Mouse (Mus musculus) heart, embryonic 16.5 days (tissue): Measurements from ENCODE around the gene Bach2. TPM values are rescaled to one million over a fixed set of nuclear protein-coding genes. Genes with fewer than 3 reads are reported as not detected.

Source experiments
- ATAC-seq: fragments of 200-750 bp; cut with Nextera tagmentation; replicated peaks from 2 replicates; pipeline ENCODE4 v1.8.0; 2017; ENCODE audit warnings: moderate number of reproducible peaks; ENCODE audit not compliant: insufficient read depth, low FRiP score; ENCODE audit errors: extremely low read depth
- H3K27ac ChIP-seq: fragments of 300-500 bp; sonication (generic); 2 replicates; pipeline ENCODE4 v1.5.1; 2014; ENCODE audit warnings: mild to moderate bottlenecking, low read length, control low read depth, moderate library complexity
- H3K27me3 ChIP-seq: fragments of 300-500 bp; sonication (generic); 2 replicates; pipeline ENCODE4 v1.6.1; 2014; ENCODE audit warnings: low read length, mixed read lengths; ENCODE audit not compliant: control insufficient read depth, insufficient read depth
- H3K36me3 ChIP-seq: fragments of 300-500 bp; sonication (generic); 2 replicates; pipeline ENCODE4 v1.6.1; 2014; ENCODE audit not compliant: control insufficient read depth, insufficient read depth
- H3K4me1 ChIP-seq: fragments of 300-500 bp; sonication (generic); 2 replicates; pipeline ENCODE4 v1.6.1; 2014; ENCODE audit warnings: low read length, mixed read lengths; ENCODE audit not compliant: control insufficient read depth, insufficient read depth
- H3K4me2 ChIP-seq: fragments of 300-500 bp; sonication (generic); 2 replicates; pipeline ENCODE4 v1.6.1; 2014; ENCODE audit warnings: low read depth, mild to moderate bottlenecking, control low read depth, low read length
- H3K4me3 ChIP-seq: fragments of 300-500 bp; sonication (generic); 2 replicates; pipeline ENCODE4 v1.5.1; 2014; ENCODE audit warnings: mild to moderate bottlenecking, control low read depth, low read length
- H3K9ac ChIP-seq: fragments of 300-500 bp; sonication (generic); 2 replicates; pipeline ENCODE4 v1.6.1; 2014; ENCODE audit warnings: low read length, control low read depth
- H3K9me3 ChIP-seq: fragments of 300-500 bp; sonication (generic); replicated peaks from 2 replicates; pipeline ENCODE4 v1.6.1; 2016; ENCODE audit warnings: low read length; ENCODE audit not compliant: control insufficient read depth
- WGBS: fragments of 180-500 bp; shearing (Covaris S2); extraction: QIAGEN DNeasy Blood & Tissue Kit; methylation state at CpG from one replicate; pipeline ENCODE4 v1.1.7; 2014; 5-methylcytosine and 5-hydroxymethylcytosine counted together
- polyA plus RNA-seq: library from polyadenylated mRNA; unstranded; fragments of >200 nt; fragmentation: Nextera tagmentation; extraction: Ambion mirVana; gene quantifications from 2 replicates; pipeline ENCODE4 v1.2.1, GENCODE M21; 2015

Gene Bach2
- polyA plus RNA-seq, 1 experiment from 2014 or later, result 5.0 TPM

- 29% methylated on average over 6 of the region's 6 CpGs for WGBS
- H3K9me3 ChIP-seq, result no peaks in the 10 kb centered on the region
- no peaks in the 10 kb centered on the region for H3K36me3 ChIP-seq
- no peak overlapping the region for H3K4me3 ChIP-seq
- peak; percentile 51 for ATAC-seq
- peaks cover 39% of the 10 kb centered on the region for H3K4me1 ChIP-seq
- peak overlapping the region; percentile 53 for H3K27ac ChIP-seq
- no peak overlapping the region for H3K4me2 ChIP-seq
- no peaks in the 10 kb centered on the region for H3K27me3 ChIP-seq
- H3K9ac ChIP-seq, result no peak overlapping the region
Measured at GRCm38 (mm10) chr4:32518842-32519578, 280.4 kb downstream of the Bach2 start.

GRCm38 (mm10) chr4:32520628-32521360 is 282.2 kb downstream of the Bach2 start:
- peaks cover 39% of the 10 kb centered on the region for H3K4me1 ChIP-seq
- no peaks in the 10 kb centered on the region for H3K27me3 ChIP-seq
- no peak for ATAC-seq
- peak overlapping the region; percentile 21; the same call in 1 of the 2 replicates for H3K9ac ChIP-seq
- H3K9me3 ChIP-seq, result no peaks in the 10 kb centered on the region
- no peak overlapping the region for H3K4me3 ChIP-seq
- no peak overlapping the region for H3K4me2 ChIP-seq
- no peaks in the 10 kb centered on the region for H3K36me3 ChIP-seq
- 40% methylated on average over 18 of the region's 18 CpGs for WGBS
- H3K27ac ChIP-seq, result peak overlapping the region; percentile 28

- no peak for ATAC-seq
- Histone ChIP-seq H3K4me1 (peaks cover 39% of the 10 kb centered on the region), H3K4me3 (no peak overlapping the region), H3K36me3 (no peaks in the 10 kb centered on the region), H3K27ac (peak overlapping the region; percentile 28), H3K27me3 (no peaks in the 10 kb centered on the region), H3K9me3 (no peaks in the 10 kb centered on the region), H3K9ac (no peak overlapping the region), H3K4me2 (no peak overlapping the region)
- 60% methylated on average over 6 of the region's 6 CpGs for WGBS
Measured at GRCm38 (mm10) chr4:32521361-32521740, 282.7 kb downstream of the Bach2 start.

GRCm38 (mm10) chr4:32522013-32522412 is 283.4 kb downstream of the Bach2 start:
- ATAC-seq, result no peak
- Histone ChIP-seq H3K27ac (peak overlapping the region; percentile 28), H3K4me1 (peaks cover 39% of the 10 kb centered on the region), H3K4me2 (no peak overlapping the region), H3K36me3 (no peaks in the 10 kb centered on the region), H3K4me3 (no peak overlapping the region), H3K9ac (no peak overlapping the region; the same call in 1 of the 2 replicates), H3K27me3 (no peaks in the 10 kb centered on the region), H3K9me3 (no peaks in the 10 kb centered on the region)
- WGBS, result 34% methylated on average over 2 of the region's 2 CpGs

- ATAC-seq, result no peak
- Histone ChIP-seq H3K4me1 (peaks cover 26% of the 10 kb centered on the region), H3K4me3 (no peak overlapping the region), H3K4me2 (no peak overlapping the region), H3K27ac (no peak overlapping the region), H3K27me3 (no peaks in the 10 kb centered on the region), H3K9me3 (no peaks in the 10 kb centered on the region), H3K36me3 (no peaks in the 10 kb centered on the region), H3K9ac (no peak overlapping the region)
- WGBS, result 42% methylated on average over 2 of the region's 2 CpGs
Measured at GRCm38 (mm10) chr4:32524282-32524681, 285.7 kb downstream of the Bach2 start.

GRCm38 (mm10) chr4:32525000-32525399 is 286.4 kb downstream of the Bach2 start:
- Histone ChIP-seq H3K27ac (no peak overlapping the region), H3K36me3 (no peaks in the 10 kb centered on the region), H3K9me3 (no peaks in the 10 kb centered on the region), H3K9ac (no peak overlapping the region), H3K4me1 (peaks cover 21% of the 10 kb centered on the region), H3K27me3 (no peaks in the 10 kb centered on the region), H3K4me3 (no peak overlapping the region), H3K4me2 (no peak overlapping the region)
- ATAC-seq, result no peak
- 64% methylated on average over 5 of the region's 5 CpGs for WGBS

GRCm38 (mm10) chr4:32526228-32526836 is 287.7 kb downstream of the Bach2 start:
- Histone ChIP-seq H3K27me3 (no peaks in the 10 kb centered on the region), H3K9me3 (no peaks in the 10 kb centered on the region), H3K36me3 (no peaks in the 10 kb centered on the region), H3K4me3 (no peak overlapping the region), H3K4me1 (peaks cover 16% of the 10 kb centered on the region), H3K9ac (no peak overlapping the region), H3K27ac (no peak overlapping the region), H3K4me2 (no peak overlapping the region)
- no peak for ATAC-seq
- WGBS, result 80% methylated on average over 9 of the region's 9 CpGs

- H3K27me3 ChIP-seq, result no peaks in the 10 kb centered on the region
- H3K9me3 ChIP-seq, result no peaks in the 10 kb centered on the region
- no peak overlapping the region for H3K4me3 ChIP-seq
- no peak for ATAC-seq
- H3K4me2 ChIP-seq, result no peak overlapping the region
- H3K4me1 ChIP-seq, result peaks cover 17% of the 10 kb centered on the region
- WGBS, result 91% methylated on average over 17 of the region's 17 CpGs
- H3K27ac ChIP-seq, result no peak overlapping the region
- H3K36me3 ChIP-seq, result no peaks in the 10 kb centered on the region
- no peak overlapping the region for H3K9ac ChIP-seq
Measured at GRCm38 (mm10) chr4:32529443-32529995, 290.9 kb downstream of the Bach2 start.
